Mouse (Mus musculus): ENCODE data around the gene Trabd2b.

Trabd2b gene

DNA sequence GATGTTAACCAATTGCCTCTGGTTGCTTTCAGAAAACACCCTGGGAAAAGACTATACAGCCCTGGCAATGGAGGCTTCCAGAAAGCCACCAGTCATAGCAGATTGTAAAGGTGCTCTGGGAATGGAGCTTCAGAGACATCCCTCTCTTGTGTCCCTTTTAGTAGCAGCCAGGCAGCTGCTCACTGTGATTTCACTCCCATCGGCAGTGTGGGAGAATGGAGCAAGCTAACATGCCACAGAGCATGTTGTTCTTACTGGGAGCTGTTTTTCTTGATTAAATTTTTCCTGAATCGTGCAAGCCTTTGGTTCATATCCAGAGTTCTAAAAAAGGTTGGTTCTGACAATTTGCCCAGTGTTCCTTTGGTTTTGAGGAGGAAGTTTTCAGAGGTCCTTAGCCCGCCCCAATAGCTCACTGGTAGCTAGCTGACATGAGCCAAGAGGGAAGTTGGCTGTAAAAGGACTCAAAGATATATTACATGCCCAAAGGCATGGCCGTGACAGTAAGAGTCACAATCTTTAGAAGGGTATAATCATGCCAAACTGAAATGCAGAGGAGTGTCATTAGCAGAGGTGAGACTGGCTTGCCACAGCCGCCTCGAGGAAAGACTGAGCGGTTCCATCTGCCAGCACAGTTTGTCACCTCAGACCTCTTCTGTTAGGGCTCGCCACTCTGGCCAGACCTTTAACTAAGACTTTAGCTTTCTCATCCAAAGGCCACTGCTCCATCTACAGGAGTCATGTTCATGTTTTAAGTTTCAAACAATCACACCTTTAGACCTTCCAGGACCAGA, 141.3 kb downstream of the Trabd2b start:
- no peak for DNase-seq

- no peak for DNase-seq
Observed at GRCm38 (mm10) chr4:114549487-114549886, 143.0 kb downstream of the Trabd2b start.

DNA sequence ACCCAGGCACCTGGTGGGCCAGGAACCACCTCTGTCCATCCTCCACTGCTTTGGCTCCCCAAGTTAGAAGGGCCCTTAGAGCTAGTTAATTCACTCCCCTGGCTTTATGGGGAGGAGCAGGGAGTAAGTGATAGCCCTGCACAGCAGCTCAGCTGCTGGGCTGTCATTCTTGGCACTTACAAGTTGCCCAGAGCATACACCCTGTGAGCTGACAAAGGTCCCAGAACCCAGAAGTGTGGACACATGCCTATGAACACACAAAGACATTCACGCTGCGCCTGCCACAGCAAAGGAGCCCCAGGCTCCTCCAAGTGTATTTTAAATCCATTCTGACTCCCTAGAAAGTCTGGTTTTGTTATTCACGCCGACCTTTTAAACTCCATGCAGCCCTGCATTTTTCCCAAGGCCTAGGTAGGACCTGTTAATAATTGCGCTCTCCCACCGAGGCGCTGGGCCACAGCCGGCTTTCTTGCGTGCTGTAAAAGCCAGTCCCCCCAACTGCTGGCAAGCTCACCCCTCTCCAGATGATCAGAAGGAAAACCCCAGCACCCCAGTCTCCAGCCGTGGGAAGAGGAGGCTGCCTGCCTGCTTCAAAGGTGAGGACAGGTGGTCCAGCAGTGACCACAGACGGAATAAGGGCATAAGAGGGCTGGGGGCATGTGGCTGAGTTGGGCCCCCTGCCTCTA, 144.1 kb downstream of the Trabd2b start:
- no peak for DNase-seq

GRCm38 (mm10) chr4:114556880-114557279, 150.4 kb downstream of the Trabd2b start:
- no peak for DNase-seq

DNA sequence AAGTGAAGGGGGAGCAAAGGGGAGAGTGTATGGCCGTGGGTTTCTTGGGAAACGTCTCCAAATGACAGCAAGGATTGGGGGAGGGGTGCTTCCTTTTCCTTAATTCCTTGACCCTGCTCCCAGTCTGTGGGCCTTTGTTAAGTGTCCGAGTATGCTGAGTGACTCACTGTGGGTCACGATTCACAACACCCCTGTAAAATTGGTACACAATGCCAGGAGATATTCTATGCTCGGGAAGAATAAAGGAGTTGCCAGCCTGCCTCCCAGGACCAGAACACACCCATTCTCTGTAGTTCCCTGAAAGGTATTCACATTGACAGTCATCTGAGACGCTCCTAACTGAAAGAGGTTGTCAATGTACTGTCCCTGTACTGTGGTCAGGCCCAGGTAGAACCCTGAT, 151.2 kb downstream of the Trabd2b start:
- no peak for DNase-seq

GRCm38 (mm10) chr4:114558487-114558886, 152.0 kb downstream of the Trabd2b start:
- DNase-seq, result no peak

- DNase-seq, result no peak
Observed at GRCm38 (mm10) chr4:114560638-114561216, 154.2 kb downstream of the Trabd2b start.

GRCm38 (mm10) chr4:114564131-114564695, 157.7 kb downstream of the Trabd2b start:
- DNase-seq, result no peak

- no peak for DNase-seq
Observed at GRCm38 (mm10) chr4:114567594-114567993, 161.1 kb downstream of the Trabd2b start.

GRCm38 (mm10) chr4:114568081-114568605, 161.6 kb downstream of the Trabd2b start:
- no peak for DNase-seq

GRCm38 (mm10) chr4:114578153-114578950, 171.8 kb downstream of the Trabd2b start:
- no peak for DNase-seq

DNA sequence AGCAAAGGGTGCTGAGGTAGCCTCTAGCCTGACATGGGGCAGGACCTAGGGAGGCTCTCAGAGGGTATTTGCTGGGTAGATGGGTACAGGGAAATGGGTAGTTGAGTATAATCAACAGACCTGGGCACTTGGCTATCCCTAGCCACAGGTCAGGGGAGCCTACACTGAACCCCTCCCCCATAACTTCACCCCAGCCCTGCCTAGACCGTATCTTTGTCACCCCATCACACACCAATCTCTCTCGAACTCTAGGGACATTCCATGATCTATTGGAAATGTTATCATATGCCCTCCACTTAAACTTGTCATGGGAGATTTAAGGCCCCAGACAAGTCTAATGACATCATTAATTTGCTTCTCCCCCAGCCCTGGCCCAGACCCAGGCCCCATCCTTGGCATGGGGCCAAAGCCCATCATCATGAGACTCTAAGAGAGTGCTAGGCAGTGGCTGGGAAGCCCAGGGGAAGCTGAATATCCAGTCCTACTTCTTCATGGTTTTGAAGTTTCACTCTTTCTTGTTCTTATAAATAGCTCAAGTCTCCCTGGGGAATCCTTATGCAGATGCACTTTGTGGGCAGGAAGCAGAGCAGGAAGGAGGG, 177.1 kb downstream of the Trabd2b start:
- no peak for DNase-seq

- DNase-seq, result no peak
Observed at GRCm38 (mm10) chr4:114584686-114585085, 178.2 kb downstream of the Trabd2b start.

GRCm38 (mm10) chr4:114593554-114594215, 187.2 kb downstream of the Trabd2b start:
- DNase-seq, result no peak

DNA sequence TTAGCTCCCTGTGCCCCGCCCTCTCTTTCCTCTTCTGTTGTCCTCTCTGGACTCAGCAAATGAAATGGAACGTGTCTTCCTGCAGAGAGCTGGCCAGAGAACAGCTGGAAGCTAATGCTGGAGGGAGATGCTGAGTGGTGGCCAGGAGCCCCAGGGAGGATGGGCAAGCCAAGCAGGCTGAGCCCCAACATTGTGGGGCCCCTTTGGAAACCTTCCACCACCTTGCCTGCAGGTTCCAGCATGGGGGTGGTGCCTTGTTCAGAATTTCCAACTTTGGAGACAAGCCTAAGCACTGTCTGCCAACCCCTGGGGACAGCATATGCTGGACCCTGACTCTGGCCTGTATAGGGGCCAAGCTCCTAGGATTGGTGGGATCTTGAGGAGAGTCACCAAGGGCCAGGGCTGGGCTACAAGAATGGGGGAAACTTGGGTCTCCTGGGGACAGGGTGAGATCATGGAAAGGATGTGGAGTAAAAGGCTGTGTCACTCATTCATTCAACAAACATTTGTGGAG, 188.7 kb downstream of the Trabd2b start:
- no peak for DNase-seq

- no peak for DNase-seq
Observed at GRCm38 (mm10) chr4:114599121-114599520, 192.6 kb downstream of the Trabd2b start.

- DNase-seq, result no peak
Observed at GRCm38 (mm10) chr4:114601201-114602009, 194.9 kb downstream of the Trabd2b start.

DNA sequence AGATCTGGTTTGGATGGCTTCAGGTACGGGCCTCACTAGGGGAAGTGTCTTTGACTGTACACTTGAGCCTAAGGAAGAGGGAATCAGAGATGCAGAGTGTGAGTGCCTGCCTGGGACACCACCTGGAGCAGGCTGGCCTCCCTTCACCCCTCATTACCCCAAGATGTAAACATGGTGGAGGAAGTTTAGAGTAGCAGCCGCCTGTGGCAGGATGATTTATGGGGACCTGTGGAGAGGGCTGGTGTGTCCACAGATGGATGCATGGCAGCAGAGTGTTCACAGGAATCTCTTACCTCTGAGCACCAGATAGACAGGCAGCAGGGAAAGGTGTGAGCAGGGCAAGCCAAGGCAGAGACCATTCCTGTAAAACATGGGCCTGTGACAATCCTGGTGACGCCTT, 199.1 kb downstream of the Trabd2b start:
- no peak for DNase-seq

DNA sequence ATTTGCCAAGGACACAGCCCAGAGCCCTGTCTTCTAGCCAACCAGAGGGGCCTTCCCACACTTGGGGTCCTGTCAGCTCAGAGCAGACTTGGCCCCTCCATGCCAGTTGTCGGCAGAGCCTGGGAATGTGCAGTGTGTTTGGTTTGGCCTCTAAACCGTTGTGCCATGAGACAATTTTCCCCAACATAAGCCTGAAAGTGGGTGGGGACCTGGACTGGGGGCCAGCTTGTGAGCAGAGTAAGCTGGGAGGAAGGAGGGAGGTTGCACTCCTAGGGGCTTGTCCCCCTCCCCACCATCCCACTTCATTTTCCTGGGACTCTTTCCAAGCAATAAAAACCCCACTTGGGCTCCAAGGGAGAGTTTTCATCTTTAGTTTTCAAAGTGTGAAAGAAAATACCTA, 201.3 kb downstream of the Trabd2b start:
- no peak for DNase-seq

- no peak for DNase-seq
Observed at GRCm38 (mm10) chr4:114609297-114609696, 202.8 kb downstream of the Trabd2b start.

Measured in cerebellum, postnatal 36 days (tissue).